Mouse (Mus musculus) cerebellum, adult 11 months (tissue): Measurements from ENCODE around the gene Lpp.

ENCODE experiments used
- DNase-seq: peaks from one replicate; pipeline ENCODE4 v3.0.0; 2022

The Lpp gene

DNA sequence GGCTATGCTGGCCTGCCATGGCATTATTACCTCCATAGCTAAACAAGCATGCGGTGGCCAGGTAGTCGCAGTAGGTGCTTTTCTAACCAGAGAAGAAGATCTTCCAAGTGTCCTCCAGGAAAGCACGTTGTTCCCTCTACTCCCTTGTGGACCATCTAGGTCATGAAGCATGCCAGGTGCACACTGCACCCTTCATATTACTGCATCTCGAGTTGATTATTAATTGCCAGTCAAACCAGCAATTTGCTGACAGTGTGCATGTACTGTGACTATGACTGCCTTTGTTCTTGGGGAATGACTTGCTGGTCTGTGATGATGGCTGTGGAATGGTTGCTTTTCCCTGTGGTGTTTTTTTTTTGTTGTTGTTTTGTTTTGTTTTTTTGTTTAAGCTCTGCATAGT is 45.1 kb downstream of the Lpp start:
- DNase-seq: no peak

DNA sequence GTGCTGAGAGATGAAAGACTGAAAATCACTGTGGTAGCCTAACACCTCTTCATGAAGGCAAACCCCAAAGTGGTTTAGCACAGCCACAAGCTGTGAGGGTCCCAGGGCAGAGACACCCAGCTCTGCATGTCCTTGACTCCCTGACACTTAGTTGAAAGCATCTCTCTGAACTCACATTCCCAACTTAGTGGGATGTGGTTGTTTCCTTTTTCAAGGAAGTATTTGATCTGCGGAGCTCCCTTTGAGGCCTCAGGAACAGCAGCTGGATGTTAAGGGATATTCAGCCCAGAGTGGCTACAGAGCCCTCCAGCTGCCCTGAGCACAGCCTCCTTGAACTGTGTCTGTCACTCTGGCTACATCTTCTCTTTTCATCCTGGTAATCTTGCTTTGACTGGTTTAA is 48.0 kb downstream of the Lpp start:
- no peak for DNase-seq

DNA sequence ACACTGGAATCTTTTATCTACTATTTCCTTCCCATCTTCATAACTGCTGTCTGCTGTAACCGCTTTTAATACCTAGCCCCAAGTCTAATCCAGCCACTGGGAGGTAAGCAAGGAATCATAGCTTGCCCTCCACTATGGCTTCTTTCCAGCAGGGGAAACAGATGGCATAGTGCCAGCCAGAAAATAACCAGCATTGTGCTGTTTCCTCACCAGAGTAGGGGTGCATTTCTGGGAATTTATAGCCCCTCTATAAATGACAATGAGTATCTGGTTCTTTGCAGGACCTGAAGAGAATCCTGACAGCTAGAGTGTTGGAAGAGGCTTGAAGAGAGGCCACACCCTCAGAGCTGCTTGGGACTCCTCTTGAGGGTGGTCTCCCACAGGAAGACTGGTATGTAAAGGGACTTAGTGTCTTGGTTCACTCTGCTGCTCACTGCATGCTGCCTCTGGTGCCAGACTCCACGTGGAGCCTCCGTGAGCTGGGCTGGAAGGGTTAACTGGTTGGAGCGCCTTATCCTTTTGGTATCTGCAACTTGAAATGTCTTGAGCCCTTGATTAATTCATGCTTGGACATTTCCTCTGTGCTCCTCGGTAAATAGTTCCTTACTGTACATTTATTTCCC is 49.3 kb downstream of the Lpp start:
- DNase-seq: no peak

DNA sequence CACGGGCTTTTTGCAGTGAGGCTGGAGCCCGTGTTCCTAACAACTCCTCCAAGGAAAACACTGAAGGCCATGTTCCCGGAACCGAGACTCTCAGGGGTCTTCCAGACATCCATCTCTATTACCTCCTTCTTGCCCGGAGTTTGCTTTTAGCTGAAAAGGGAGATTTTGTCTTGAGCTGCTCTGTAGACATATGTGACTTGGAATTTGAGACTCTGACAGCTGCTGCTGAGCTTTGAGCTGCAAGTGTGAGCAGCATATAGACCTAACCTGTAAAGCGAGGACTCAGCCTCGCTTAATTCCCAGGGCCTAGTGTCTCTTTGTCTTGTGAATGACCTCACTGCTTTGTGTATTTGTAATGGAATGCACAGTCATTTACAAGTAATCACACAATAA is 49.8 kb downstream of the Lpp start:
- no peak for DNase-seq

DNA sequence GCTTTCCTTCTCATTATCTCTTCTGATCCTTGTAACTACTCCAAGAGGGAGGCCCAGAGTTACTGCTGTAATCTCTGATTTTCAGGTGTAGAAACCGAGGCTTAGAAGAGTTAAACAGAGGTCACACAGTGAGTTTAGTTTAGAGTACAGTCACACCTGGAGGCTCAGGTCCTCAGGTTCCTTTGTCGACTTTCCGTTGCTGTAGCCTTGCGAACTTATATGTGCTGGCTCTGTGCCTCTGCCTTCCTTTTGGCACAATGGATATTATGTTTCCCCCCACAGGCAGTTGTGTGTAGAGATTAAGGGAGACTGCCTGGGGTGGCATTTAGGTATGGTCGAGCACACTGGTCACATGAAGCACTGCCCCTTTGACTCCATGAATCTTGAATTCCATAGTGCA is 50.2 kb downstream of the Lpp start:
- no peak for DNase-seq

DNA sequence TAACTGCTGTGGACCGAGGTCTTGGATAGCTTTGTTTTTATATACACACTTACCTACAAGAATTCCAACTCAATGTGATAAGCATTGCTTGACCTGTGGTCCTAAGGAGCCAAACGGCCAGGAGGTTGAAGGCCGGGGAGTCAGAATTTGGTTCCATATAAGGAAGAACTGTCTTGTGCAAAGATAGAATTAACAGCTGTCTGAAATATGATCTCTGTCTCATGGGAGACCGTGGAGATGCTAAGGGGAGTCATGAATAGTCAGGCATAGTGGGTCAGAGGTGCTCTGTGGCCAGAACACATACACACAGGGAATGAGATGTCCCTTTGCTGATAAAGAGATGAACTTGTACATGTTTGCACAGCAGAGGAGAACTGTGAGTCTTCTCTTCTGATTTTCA is 51.5 kb downstream of the Lpp start:
- no peak for DNase-seq

DNA sequence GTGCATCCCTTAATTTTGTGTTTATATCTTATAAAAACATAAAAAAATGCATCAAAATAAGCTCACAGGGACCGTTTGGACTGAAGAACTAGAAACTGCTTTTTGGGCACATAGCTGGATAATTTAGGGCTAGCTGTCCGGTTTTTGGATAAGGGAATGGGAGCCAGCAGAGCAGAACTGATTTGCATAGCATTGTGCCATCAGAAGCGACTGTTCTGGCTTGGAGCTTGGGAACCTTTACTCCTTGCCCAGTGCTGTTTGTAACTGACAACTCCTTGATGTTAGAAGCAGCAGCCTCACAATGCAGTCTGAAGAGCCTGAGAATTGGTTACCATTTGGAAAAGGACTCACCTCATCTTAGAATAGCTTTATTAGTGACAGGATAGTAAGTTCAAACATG is 52.2 kb downstream of the Lpp start:
- no peak for DNase-seq

DNA sequence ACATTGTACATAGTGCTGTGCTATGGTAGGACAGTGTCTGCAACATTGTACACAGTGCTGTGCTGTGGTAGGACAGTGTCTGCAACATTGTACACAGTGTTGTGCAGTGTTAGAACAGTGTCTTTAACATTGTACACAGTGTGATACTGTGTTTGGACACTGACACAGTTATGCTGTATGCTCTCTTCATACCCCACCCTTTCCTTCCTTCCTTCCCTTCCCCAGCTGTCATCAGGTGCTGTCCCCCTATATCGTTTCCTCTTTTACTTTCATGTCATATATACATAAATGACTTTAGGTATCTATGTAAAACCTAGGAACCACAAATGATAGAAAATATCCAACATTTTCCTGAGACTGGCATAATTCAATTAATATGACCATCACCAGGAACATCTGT is 53.1 kb downstream of the Lpp start:
- DNase-seq: no peak

DNA sequence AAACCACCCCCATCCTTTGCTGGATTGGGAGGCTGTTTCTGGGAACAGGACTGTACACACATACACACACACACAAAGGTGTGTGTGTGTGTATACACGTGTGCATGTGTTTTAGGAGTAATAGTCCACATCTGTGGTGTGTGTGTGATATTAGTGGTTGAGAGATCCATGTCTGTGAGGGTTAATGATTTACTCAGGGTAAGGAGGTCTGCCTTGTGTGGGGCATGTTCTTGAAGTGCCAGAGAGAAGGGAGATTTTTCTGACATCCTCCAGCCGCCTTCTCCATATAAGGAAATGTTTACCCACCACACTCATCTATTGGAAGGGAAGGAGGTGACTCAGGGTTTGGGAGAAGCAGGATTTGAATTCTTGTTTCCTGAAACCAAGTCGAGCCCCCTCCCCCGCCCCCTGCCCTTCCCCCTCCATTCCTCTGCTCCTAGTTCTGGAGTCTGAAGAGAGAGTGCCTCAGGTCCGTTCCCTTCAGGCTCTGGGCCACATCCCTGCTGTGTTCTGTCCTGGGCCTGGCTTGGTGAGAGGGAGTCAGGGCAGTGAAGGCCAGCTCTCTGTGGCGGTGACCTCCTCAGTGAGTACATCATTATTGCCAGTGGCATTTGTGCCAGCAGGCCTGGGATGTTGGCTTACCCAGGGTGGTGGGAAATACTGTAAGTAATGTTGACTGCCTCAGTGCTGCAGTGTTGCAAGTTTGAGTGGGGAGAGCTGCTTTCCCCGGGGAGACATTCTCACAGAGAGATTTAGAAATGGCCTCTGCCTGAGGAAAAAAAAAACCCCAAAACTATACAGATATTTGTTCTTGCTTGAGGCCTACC is 54.6 kb downstream of the Lpp start:
- no peak for DNase-seq

DNA sequence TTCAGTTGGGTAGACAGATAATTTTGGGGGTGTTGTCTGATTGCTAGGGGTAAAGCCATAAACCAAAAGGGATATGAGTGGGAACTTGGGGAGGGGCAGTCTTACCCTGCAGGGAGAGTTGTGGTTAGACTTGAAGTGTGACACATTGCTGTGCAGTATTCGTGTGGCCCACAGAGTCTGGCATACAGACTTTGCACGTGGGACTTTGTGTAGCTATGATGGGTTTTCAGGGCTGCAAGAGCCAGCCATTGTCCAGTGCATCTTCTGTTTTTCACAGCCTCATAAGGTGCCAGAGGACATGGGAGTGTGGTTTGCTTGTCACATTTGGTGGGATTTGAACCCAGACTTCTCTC is 55.2 kb downstream of the Lpp start:
- no peak for DNase-seq

DNA sequence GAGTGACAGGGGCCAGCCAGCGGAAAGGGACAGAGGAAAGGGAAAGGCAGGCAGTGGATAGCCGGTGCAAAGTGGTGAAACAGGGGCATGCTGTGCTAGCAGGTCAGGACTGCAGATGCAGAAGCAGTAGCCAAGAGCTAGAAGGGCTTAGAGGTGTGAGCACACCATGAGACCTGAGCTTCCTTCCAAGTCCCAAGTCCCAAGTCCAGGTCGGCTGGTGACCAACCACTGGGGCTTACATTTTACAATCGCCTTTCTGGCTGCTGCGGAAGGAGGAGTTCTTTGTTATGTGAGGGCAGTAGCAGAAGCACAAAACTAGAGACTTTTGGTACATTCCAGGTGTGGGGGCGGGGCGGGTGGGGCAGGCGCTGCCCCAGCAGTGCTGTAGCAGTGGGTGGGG is 56.5 kb downstream of the Lpp start:
- DNase-seq: no peak

DNA sequence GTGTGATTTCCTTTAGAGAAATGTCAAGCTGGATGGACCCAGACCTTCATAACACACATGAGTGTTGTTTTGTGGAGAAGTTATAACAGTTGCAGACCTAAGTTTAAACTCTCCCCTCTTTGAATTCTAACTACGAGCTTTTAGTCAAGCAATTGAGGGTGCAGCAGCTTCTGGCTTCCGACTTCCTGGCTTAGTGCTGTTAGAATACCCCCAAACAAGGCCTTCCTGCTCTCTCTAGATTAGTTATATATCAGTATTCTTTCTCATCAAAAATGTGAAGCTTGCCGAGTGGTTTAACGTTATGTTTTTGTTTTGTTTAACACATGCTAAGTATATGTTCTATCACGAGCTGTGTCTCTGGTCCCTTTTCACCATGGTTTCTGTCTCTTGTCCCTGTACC is 56.9 kb downstream of the Lpp start:
- no peak for DNase-seq

DNA sequence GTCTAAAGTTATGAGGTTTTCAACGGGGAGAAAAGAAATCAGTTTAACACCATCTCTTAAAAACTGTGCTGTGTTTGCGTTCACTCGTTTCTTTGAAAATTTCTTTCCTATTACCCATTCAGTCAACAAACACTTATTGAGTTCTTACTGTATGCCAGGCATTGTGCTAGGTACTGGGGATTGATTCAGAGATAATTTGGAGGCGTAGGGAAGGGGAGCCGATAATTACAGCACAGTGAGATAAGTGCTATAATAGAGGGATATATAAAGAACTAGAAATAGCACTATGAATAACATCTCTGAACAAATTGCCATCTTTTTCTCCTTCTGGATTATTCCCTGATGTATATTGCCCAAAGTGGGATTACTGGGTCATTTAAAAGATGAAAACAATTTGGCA is 57.8 kb downstream of the Lpp start:
- DNase-seq: no peak

DNA sequence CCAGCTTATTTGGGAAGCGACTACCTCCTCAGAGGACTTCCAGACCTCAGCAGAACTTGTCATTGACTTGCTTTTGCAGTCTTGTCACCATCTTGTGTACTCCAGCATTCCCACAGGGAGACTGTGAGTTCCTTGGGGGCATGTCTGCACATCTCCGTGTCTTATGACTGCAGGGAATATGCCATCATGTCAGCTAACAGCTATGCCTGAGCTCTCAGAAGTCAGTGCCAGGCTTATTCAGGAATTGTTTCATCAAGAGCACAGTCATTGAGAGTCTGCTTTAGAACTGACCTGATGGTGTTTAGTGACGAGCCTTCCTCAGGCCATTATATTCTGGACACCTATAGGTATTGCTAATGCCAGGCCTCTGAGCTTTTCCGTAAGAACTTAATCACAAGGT is 60.2 kb downstream of the Lpp start:
- no peak for DNase-seq

DNA sequence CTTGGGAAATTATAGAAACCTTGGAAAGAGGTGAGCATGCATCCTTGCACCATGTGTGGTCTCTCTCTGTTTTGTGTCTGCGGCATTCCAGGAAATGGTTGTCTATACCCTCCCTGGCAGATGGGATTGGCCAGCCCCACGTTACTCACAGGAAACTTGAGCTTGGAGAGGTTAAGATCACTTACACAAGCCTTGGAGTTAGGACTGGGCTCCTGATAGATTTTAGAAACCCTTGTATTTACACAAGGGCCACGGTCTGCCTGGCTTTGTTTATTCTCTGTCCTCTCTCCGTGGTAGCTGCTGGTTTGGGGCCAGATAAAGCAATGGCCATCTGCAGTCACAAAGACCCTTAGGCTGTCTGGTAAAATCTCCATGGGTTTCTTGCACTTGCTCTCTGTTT is 61.2 kb downstream of the Lpp start:
- DNase-seq: no peak

DNA sequence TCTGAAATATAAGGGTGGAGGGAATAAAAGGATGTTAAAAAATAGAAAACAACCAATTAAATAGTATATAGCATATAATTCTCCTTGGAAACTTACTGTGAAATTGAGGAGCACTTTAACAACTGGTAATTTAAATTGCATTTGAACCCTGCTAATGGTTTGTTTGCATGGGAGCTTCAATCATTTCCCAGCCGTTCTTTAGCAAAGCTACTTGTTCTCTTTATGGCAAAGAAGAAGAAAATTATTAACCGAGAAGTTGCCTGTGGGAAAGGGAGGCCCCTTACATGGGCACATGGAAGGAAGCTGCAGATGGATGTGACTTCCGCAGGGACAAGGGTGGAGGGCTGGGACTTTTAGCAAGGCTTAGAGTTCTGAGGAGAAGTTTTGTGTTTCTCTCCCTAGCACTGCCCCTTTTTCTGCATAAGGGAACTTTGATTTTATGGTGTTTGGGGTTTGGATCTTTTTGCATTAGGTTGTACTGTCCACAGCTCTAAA is 62.1 kb downstream of the Lpp start:
- DNase-seq: no peak

DNA sequence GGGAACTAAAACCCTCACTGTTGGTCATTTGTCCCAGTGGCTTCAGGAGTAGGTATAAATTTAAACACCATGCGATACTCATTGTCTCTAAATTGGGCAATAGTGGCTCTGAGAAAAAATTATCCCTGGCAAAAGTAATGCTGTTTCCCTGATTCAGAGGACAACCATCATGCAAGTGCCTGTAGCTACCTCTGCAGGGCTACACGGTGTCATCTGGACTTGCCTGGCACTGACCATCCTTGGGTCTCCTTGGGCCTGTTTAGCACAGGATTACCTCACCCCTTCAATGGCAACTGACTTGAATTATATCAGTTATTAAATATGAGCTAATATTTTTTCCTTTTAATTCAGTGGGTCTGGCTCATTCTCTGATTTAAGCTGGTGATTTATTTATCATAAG is 70.5 kb downstream of the Lpp start:
- DNase-seq: no peak

DNA sequence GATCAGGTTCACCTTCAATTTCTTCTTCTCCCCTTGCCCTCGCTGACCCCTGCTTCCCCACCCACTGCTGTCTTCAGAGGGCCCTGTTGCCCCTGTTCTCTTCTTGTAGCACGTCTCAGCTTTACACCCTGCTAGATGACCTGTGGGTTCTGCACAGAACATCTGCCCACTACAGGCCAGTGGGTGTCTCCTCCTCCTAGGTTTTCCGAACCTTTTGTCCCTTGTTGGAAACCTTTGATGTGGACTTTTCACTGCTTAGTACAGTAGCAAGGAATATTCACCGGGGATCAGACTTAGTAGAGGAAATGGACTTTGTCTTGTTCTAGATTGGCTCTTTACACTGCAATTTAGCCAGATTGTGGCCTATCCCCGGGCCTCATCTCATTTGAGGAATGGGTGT is 71.1 kb downstream of the Lpp start:
- DNase-seq: no peak

DNA sequence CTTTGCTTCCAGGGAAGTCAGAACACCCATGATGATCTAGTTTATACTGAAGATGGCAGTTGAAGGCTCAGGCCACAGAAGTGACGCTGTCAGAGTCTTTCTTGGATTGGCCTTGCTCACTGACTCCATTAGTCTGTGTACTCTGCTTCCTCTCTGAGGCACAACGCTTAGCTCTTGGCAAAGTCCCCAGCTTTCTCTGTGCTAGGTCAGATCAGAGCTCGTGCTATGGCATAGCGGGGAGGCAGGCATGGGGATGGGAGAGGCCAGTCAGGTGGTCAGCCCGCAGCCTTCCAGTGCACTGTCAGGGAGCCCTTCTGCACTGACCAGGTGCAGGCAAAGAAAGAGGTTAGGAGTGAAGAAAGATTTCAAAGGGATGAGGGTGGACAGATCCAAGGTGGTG is 72.3 kb downstream of the Lpp start:
- DNase-seq: no peak

DNA sequence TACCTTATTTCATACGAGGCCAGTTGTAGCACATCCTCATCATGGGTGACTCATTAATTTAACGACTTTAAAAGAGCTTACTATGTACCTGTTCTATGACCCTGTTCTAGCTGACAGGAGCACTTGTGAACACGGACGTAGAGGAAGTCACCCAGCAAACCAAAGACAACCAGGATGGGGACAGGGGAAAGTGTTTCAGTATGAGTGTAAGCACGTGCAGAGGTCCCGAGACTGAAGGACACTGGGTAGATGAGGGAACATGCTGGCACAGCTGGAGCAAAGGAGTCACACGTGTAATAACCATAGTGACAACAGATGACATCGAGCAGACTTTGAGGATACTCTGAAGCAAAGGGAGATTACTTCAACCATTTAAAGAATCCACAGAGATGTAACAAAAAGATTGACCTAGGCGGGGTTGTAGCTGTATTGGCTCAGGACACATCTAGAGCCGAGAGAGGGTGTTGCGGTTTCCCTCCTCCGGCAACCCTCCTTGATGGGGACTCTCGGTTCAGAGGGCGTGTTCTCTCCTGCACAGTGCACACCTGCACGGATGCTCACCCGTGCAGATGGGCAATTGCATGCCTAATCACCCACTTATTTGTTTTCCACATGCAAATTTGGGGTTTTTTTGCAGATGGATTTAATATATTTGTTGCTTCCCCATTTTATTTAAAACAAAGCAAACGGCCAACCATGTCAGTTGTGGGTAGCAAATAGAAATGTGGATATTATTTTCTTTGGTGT is 74.4 kb downstream of the Lpp start:
- no peak for DNase-seq

DNA sequence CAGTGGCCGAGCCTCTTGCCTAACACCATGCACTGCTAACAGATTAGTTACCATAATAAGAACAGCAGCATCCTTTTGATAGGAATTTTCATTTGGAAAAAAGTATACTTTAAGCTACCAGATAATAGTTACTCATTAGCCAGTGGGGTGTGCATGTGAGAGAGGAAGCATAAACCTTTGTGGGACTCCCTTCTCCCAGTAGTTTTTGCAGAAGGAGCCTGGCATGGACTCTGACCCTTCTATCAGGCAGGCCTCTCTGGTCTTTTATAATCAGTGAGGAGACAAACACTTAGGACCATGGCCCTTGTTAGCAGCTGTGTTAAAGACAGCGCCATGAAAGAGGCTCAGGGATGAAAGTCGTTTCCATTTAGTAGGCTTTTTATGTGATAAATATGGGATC is 76.0 kb downstream of the Lpp start:
- no peak for DNase-seq

DNA sequence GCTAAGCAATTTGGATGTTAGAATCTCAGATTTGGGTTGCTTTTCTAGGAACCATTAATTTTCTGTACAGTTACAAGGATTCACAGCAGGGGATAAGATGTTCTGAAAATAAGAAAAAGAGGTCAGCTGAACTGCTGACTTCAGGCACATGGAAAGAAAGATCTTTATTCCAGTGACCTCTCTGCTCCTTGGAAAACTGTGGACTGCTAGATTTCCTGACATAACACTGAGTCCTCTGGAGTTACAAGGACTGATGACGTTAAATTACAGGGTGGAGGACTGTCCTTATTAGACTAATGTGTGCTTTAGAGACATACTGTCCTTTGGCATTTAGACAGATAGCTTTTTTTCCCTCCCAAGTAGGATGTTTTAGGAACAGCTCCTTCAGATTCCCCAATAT is 77.3 kb downstream of the Lpp start:
- no peak for DNase-seq

DNA sequence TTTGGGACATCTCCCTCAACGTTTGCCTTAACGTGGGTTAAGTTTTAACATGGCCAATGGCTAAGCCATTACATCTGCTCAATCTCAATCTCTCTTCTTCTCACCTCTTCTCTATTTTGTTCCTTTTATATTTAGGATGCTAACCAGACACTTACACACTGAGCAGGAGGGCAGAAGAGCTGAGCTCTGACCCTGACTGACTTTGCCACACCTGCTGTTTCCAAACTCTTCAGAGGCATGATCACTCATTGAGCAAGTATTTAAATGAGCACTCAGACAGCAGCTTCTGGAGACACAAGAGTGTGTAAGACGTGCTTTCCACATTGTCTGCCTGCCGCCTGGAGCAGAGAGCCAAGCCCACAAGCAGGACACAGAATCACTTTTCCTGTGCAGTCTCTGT is 77.7 kb downstream of the Lpp start:
- DNase-seq: no peak

DNA sequence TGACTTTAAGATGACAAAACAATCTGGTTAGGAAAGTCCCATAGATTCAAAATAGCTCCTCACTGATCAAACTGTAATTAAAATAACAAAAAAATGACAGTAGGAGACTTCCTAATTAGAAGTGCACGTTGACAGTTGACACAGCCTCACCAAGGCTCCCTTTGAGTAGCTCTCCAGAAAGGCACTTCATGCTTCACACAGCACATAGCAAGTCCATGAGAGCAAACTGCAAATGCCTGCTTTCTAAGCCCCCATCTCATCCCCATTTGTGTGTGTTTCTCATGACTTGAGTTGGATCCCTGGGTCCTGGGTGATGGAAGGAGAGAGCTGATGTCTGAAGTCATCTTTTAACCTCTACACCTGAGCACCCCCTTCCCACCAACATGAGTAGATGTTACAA is 78.5 kb downstream of the Lpp start:
- no peak for DNase-seq
